Mouse (Mus musculus) activated CD4-positive, CD25-positive, alpha-beta regulatory T cell, adult 4 months (primary cell): ENCODE measurements around the gene Rbm20. TPM values are rescaled to one million over a fixed set of nuclear protein-coding genes. Genes with fewer than 3 reads are reported as not detected.

Experiments used
- ATAC-seq: one replicate; pipeline ENCODE4 v1.8.0; 2017
- polyA plus RNA-seq, 2 experiments: library from polyadenylated mRNA; unstranded; fragments of 100-300 nt; shearing (Covaris generic); gene quantifications; one replicate each; pipeline ENCODE4 v1.2.1; 2017

Rbm20 gene
- polyA plus RNA-seq, 2 experiments from 2014 or later: 0.24 to 0.41 TPM

- ATAC-seq: no peak
Observed at GRCm38 (mm10) chr19:53724053-53724452, 46.9 kb downstream of the Rbm20 start.

- ATAC-seq: no peak
Observed at GRCm38 (mm10) chr19:53726340-53726739, 49.2 kb downstream of the Rbm20 start.

GRCm38 (mm10) chr19:53726755-53727154 lies 49.6 kb downstream of the Rbm20 start:
- no peak for ATAC-seq

GRCm38 (mm10) chr19:53727277-53727676 lies 50.2 kb downstream of the Rbm20 start:
- ATAC-seq: no peak

GRCm38 (mm10) chr19:53727886-53728669 lies 51.0 kb downstream of the Rbm20 start:
- ATAC-seq: no peak

GRCm38 (mm10) chr19:53729919-53730318 lies 52.8 kb downstream of the Rbm20 start:
- no peak for ATAC-seq

- no peak for ATAC-seq
Observed at GRCm38 (mm10) chr19:53731761-53732201, 54.7 kb downstream of the Rbm20 start.

- no peak for ATAC-seq
Observed at GRCm38 (mm10) chr19:53734845-53735244, 57.7 kb downstream of the Rbm20 start.

- no peak for ATAC-seq
Observed at GRCm38 (mm10) chr19:53738701-53739131, 61.6 kb downstream of the Rbm20 start.

GRCm38 (mm10) chr19:53739570-53740266 lies 62.6 kb downstream of the Rbm20 start:
- ATAC-seq: no peak

- no peak for ATAC-seq
Observed at GRCm38 (mm10) chr19:53740750-53741380, 63.8 kb downstream of the Rbm20 start.

- ATAC-seq: no peak
Observed at GRCm38 (mm10) chr19:53741902-53742301, 64.8 kb downstream of the Rbm20 start.

GRCm38 (mm10) chr19:53745354-53745753 lies 68.2 kb downstream of the Rbm20 start:
- no peak for ATAC-seq

GRCm38 (mm10) chr19:53746116-53746515 lies 69.0 kb downstream of the Rbm20 start:
- no peak for ATAC-seq

GRCm38 (mm10) chr19:53748236-53748775 lies 71.2 kb downstream of the Rbm20 start:
- ATAC-seq: no peak

- ATAC-seq: no peak
Observed at GRCm38 (mm10) chr19:53749326-53749725, 72.2 kb downstream of the Rbm20 start.

- ATAC-seq: no peak
Observed at GRCm38 (mm10) chr19:53751420-53752185, 74.5 kb downstream of the Rbm20 start.

- no peak for ATAC-seq
Observed at GRCm38 (mm10) chr19:53752993-53753392, 75.9 kb downstream of the Rbm20 start.

GRCm38 (mm10) chr19:53754421-53754830 lies 77.3 kb downstream of the Rbm20 start:
- no peak for ATAC-seq

- ATAC-seq: no peak
Observed at GRCm38 (mm10) chr19:53755346-53755745, 78.2 kb downstream of the Rbm20 start.

GRCm38 (mm10) chr19:53757432-53758109 lies 80.5 kb downstream of the Rbm20 start:
- no peak for ATAC-seq
